Mouse (Mus musculus) liver, embryonic 14.5 days (tissue): ENCODE measurements around the gene L1td1.

Source experiments
- CTCF ChIP-seq: IDR thresholded peaks from 2 replicates; pipeline ENCODE4 v1.5.1; 2016; ENCODE audit warnings: antibody characterized with exemption, low read depth, control low read depth
- EP300 ChIP-seq: IDR thresholded peaks from 2 replicates; pipeline ENCODE4 v1.6.1; 2016; ENCODE audit warnings: antibody characterized with exemption, low read depth

DNA sequence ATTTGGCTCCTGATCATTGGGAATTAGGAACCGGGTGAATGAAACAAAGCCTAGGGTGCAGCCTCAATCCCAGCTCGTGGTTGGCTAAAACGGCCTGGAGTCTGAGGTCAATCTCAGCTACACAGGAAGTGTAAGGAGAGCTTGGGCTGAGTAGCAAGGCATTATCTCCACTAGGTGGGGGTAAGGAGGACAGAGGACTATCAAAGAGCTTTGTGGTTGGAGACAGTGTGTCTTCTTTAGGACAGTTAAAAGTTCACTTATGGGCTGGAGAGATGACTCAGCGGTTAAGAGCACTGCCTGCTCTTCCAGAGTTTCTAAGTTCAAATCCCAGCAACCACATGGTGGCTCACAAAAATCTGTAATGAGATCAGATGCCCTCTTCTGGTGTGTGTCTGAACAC is 1.1 kb upstream of the L1td1 start:
- TF ChIP-seq CTCF (peak; percentile 15; the same call in 1 of the 2 replicates), EP300 (no peak)
